Mouse (Mus musculus) embryonic fibroblast, embryonic 13.5 days (primary cell): ENCODE results near the gene Rbm48.

Experiments used
- CTCF ChIP-seq: IDR thresholded peaks from 2 replicates; pipeline ENCODE4 v1.5.1; 2011; ENCODE audit warnings: mild to moderate bottlenecking, control low read depth, low read length, moderate library complexity, borderline replicate concordance; ENCODE audit not compliant: insufficient read depth
- POLR2A ChIP-seq: IDR thresholded peaks from 2 replicates; pipeline ENCODE4 v1.6.1; 2011; ENCODE audit warnings: low read depth, mild to moderate bottlenecking, control low read depth, low read length, moderate library complexity

GRCm38 (mm10) chr5:3579066-3579465 is 17.3 kb downstream of the Rbm48 start:
- TF ChIP-seq CTCF (no peak), POLR2A (no peak)
